Mouse (Mus musculus): ENCODE measurements around the gene Hpca. TPM values are rescaled to one million over a fixed set of nuclear protein-coding genes. Genes with fewer than 3 reads are reported as not detected.
A peak's percentile ranks its signal among the peaks of the same experiment; 100 is the strongest.

Gene Hpca
- polyA plus RNA-seq, 1 experiment: 0.41 TPM

DNA sequence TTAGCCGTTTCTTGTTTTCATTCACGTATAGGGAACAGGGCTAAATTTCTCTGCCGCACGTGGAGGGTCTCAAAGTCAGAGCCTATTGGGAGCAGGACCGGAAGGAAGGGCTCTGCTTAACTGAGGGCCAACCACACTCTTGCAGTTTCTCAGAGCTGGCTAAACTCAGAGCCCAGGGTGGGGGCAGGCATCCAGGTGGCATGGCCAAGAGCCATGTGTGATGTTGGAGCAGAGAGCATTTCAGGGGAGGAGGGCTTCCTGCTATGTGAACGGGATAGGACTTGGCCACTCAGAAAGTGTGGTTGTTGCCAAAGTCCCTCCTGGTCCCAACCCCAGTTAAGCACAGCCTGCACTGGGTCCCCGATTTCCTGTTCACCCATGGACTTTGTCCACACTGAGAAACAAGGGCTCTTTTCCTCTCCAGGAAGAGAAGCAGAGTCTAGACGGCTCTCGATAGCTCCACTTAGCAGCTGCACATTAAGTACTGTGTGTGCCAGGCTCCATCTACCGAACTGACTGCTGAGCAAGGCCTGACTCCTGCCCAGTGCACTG lies 14.4 kb downstream of the Hpca start:
- Histone ChIP-seq H3K4me1 (ENCODE audit: control insufficient read depth, insufficient read depth, low read length) (no peaks in the 10 kb centered on the region), H3K4me3 (ENCODE audit: insufficient read depth, low read depth, low read length) (no peak overlapping the region), H3K27ac (ENCODE audit: insufficient read depth, low read depth, low read length) (no peak overlapping the region), H3K27me3 (replicated peaks; ENCODE audit: control insufficient read depth, insufficient read depth, low read length) (0 out of 2 replicates have a peak, but pooled peaks cover 1% of the 10 kb centered on the region), H3K36me3 (ENCODE audit: control insufficient read depth, insufficient read depth, low read length) (no peaks in the 10 kb centered on the region)
- no peak for DNase-seq
- no peak for TF ChIP-seq POLR2A (IDR thresholded peaks at IDR 0.05; ENCODE audit: low read depth, low read length)
- no peak for TF ChIP-seq CTCF (conservative IDR thresholded peaks at IDR 0.05; ENCODE audit: insufficient read depth, insufficient read length, low read depth, low read length)
- WGBS: 59% methylated on average over 10 of the region's 10 CpGs

DNA sequence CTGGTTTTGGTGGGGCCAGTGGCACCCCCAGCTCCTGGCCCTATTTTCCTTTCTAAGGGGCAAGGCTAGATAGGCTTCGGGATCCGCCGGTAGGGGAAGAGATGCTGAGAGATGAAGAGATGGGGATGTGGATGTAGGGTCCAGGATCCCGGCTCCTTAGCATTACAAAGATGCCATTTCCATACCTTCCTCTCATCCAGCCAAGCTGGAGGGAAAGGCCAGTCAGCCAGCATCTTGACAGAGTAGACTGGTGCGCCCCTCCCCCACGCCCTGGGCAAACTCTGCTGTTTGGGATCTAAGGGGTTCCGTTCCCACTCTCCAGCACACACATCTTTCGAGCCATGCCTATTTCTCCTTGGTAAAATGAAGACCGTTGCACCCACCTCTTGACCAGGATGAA lies 15.8 kb downstream of the Hpca start:
- DNase-seq: no peak
- H3K4me3 ChIP-seq (ENCODE audit: insufficient read depth, low read depth, low read length): no peak overlapping the region
- H3K27me3 ChIP-seq (replicated peaks; ENCODE audit: control insufficient read depth, insufficient read depth, low read length): 0 out of 2 replicates have a peak, but pooled peaks cover 1% of the 10 kb centered on the region
- H3K27ac ChIP-seq (ENCODE audit: insufficient read depth, low read depth, low read length): no peak overlapping the region
- no peak for TF ChIP-seq POLR2A (IDR thresholded peaks at IDR 0.05; ENCODE audit: low read depth, low read length)
- TF ChIP-seq CTCF (conservative IDR thresholded peaks at IDR 0.05; ENCODE audit: insufficient read depth, insufficient read length, low read depth, low read length): no peak
- H3K4me1 ChIP-seq (ENCODE audit: control insufficient read depth, insufficient read depth, low read length): no peaks in the 10 kb centered on the region
- WGBS: 52% methylated on average over 9 of the region's 9 CpGs
- no peaks in the 10 kb centered on the region for H3K36me3 ChIP-seq (ENCODE audit: control insufficient read depth, insufficient read depth, low read length)

GRCm38 (mm10) chr4:129105356-129105755 lies 16.5 kb downstream of the Hpca start, which contains the start of gene Tmem54:
Tmem54 (plus strand) TSS chr4:129105548.
- TF ChIP-seq CTCF (conservative IDR thresholded peaks at IDR 0.05; ENCODE audit: insufficient read depth, insufficient read length, low read depth, low read length) (no peak), POLR2A (IDR thresholded peaks at IDR 0.05; ENCODE audit: low read depth, low read length) (no peak)
- DNase-seq: no peak
- H3K36me3 ChIP-seq (ENCODE audit: control insufficient read depth, insufficient read depth, low read length): no peaks in the 10 kb centered on the region
- 0 out of 2 replicates have a peak, but pooled peaks cover 1% of the 10 kb centered on the region for H3K27me3 ChIP-seq (replicated peaks; ENCODE audit: control insufficient read depth, insufficient read depth, low read length)
- 0 out of 2 replicates have a peak within 1 kb of the TSS, but pooled peaks have one; percentile 8 for H3K4me3 ChIP-seq (ENCODE audit: insufficient read depth, low read depth, low read length)
- no peak within 1 kb of the TSS for H3K27ac ChIP-seq (ENCODE audit: insufficient read depth, low read depth, low read length)
- no peaks in the 10 kb centered on the region for H3K4me1 ChIP-seq (ENCODE audit: control insufficient read depth, insufficient read depth, low read length)
- 5% methylated on average over 40 of the region's 40 CpGs for WGBS

DNA sequence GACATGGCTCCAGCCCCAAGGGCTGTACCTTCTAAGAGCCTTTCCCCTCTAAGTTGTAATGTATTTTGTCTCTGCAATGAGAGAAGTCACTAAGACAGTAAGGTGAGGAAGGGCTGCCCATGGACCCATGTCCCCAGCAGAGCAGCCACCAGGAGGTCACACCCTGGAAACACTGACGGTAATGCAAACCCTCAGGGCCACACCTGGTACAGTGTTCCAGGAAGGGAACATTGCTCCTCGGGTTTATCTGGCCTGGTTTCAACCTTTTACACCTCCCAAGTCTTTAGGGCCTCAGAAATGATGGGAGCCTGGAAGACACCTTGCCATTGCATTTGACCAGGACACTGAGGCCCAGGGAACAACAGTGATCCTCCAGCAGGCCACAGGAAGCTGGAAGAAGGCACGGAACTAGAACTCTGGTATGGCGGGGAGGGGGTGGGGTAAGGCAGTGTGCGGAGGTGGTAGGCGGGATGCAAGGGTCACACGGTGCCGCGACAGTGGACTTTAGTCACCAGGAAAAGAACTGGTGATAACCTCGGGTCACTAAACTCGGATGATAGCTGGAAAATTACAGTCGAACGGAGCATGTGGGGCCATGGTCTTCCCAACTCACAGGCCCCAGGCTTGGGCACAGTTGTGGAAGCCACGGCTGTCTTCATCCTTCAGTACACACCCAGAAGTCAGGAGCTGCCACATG lies 19.6 kb downstream of the Hpca start:
- Histone ChIP-seq H3K4me3 (ENCODE audit: insufficient read depth, low read depth, low read length) (no peak overlapping the region), H3K27me3 (replicated peaks; ENCODE audit: control insufficient read depth, insufficient read depth, low read length) (0 out of 2 replicates have a peak, but pooled peaks cover 1% of the 10 kb centered on the region), H3K36me3 (ENCODE audit: control insufficient read depth, insufficient read depth, low read length) (no peaks in the 10 kb centered on the region), H3K4me1 (ENCODE audit: control insufficient read depth, insufficient read depth, low read length) (no peaks in the 10 kb centered on the region), H3K27ac (ENCODE audit: insufficient read depth, low read depth, low read length) (no peak overlapping the region)
- 78% methylated on average over 14 of the region's 14 CpGs for WGBS
- DNase-seq: no peak
- TF ChIP-seq CTCF (conservative IDR thresholded peaks at IDR 0.05; ENCODE audit: insufficient read depth, insufficient read length, low read depth, low read length) (no peak), POLR2A (IDR thresholded peaks at IDR 0.05; ENCODE audit: low read depth, low read length) (no peak)

GRCm38 (mm10) chr4:129097006-129097405 lies 24.8 kb downstream of the Hpca start:
- no peak overlapping the region for H3K4me3 ChIP-seq (ENCODE audit: insufficient read depth, low read depth, low read length)
- no peak overlapping the region for H3K27ac ChIP-seq (ENCODE audit: insufficient read depth, low read depth, low read length)
- H3K4me1 ChIP-seq (ENCODE audit: control insufficient read depth, insufficient read depth, low read length): no peaks in the 10 kb centered on the region
- no peak for DNase-seq
- no peaks in the 10 kb centered on the region for H3K27me3 ChIP-seq (replicated peaks; ENCODE audit: control insufficient read depth, insufficient read depth, low read length)
- TF ChIP-seq CTCF (conservative IDR thresholded peaks at IDR 0.05; ENCODE audit: insufficient read depth, insufficient read length, low read depth, low read length) (no peak), POLR2A (IDR thresholded peaks at IDR 0.05; ENCODE audit: low read depth, low read length) (no peak)
- H3K36me3 ChIP-seq (ENCODE audit: control insufficient read depth, insufficient read depth, low read length): no peaks in the 10 kb centered on the region
- WGBS: 77% methylated on average over 7 of the region's 7 CpGs

- no peaks in the 10 kb centered on the region for H3K27me3 ChIP-seq (replicated peaks; ENCODE audit: control insufficient read depth, insufficient read depth, low read length)
- no peak for DNase-seq
- TF ChIP-seq CTCF (conservative IDR thresholded peaks at IDR 0.05; ENCODE audit: insufficient read depth, insufficient read length, low read depth, low read length): no peak
- no peak for TF ChIP-seq POLR2A (IDR thresholded peaks at IDR 0.05; ENCODE audit: low read depth, low read length)
- no peak overlapping the region for H3K4me3 ChIP-seq (ENCODE audit: insufficient read depth, low read depth, low read length)
- H3K27ac ChIP-seq (ENCODE audit: insufficient read depth, low read depth, low read length): no peak overlapping the region
- no peaks in the 10 kb centered on the region for H3K36me3 ChIP-seq (ENCODE audit: control insufficient read depth, insufficient read depth, low read length)
- WGBS: 34% methylated on average over 15 of the region's 15 CpGs
- no peaks in the 10 kb centered on the region for H3K4me1 ChIP-seq (ENCODE audit: control insufficient read depth, insufficient read depth, low read length)
Measured at GRCm38 (mm10) chr4:129095276-129095675, 26.6 kb downstream of the Hpca start.

- Histone ChIP-seq H3K4me3 (ENCODE audit: insufficient read depth, low read depth, low read length) (no peak overlapping the region), H3K36me3 (ENCODE audit: control insufficient read depth, insufficient read depth, low read length) (no peaks in the 10 kb centered on the region), H3K27ac (ENCODE audit: insufficient read depth, low read depth, low read length) (no peak overlapping the region), H3K4me1 (ENCODE audit: control insufficient read depth, insufficient read depth, low read length) (no peaks in the 10 kb centered on the region), H3K27me3 (replicated peaks; ENCODE audit: control insufficient read depth, insufficient read depth, low read length) (no peaks in the 10 kb centered on the region)
- WGBS: 57% methylated on average over 5 of the region's 5 CpGs
- DNase-seq: no peak
- no peak for TF ChIP-seq POLR2A (IDR thresholded peaks at IDR 0.05; ENCODE audit: low read depth, low read length)
- TF ChIP-seq CTCF (conservative IDR thresholded peaks at IDR 0.05; ENCODE audit: insufficient read depth, insufficient read length, low read depth, low read length): no peak
Measured at GRCm38 (mm10) chr4:129087850-129088249, 34.0 kb downstream of the Hpca start.
